Mouse (Mus musculus) stomach, embryonic 16.5 days (tissue): ENCODE data around the gene Pdlim1. TPM values are rescaled to one million over a fixed set of nuclear protein-coding genes. Genes with fewer than 3 reads are reported as not detected.
A peak's percentile ranks its signal among the peaks of the same experiment; 100 is the strongest.

ENCODE experiments used
- ATAC-seq: fragments of 200-750 bp; cut with Nextera tagmentation; 2 replicates; pipeline ENCODE4 v1.8.0; 2017; ENCODE audit warnings: moderate number of reproducible peaks, moderate TSS enrichment; ENCODE audit not compliant: insufficient read depth, low FRiP score
- H3K27ac ChIP-seq: fragments of 300-500 bp; sonication (generic); 2 replicates; pipeline ENCODE4 v1.5.1; 2014; ENCODE audit warnings: low read length
- H3K27me3 ChIP-seq: fragments of 300-500 bp; sonication (generic); 2 replicates; pipeline ENCODE4 v1.6.1; 2014; ENCODE audit warnings: low read length, control low read depth, mixed read lengths; ENCODE audit not compliant: control insufficient read depth, insufficient read depth
- H3K36me3 ChIP-seq: fragments of 300-500 bp; sonication (generic); 2 replicates; pipeline ENCODE4 v1.6.1; 2014; ENCODE audit warnings: low read length; ENCODE audit not compliant: control insufficient read depth, insufficient read depth
- H3K4me1 ChIP-seq: fragments of 300-500 bp; sonication (generic); 2 replicates; pipeline ENCODE4 v1.6.1; 2014; ENCODE audit warnings: low read length, control low read depth, mixed read lengths; ENCODE audit not compliant: control insufficient read depth, insufficient read depth
- H3K4me2 ChIP-seq: fragments of 300-500 bp; sonication (generic); 2 replicates; pipeline ENCODE4 v1.6.1; 2014; ENCODE audit warnings: low read depth, low read length, mixed read lengths
- H3K4me3 ChIP-seq: fragments of 300-500 bp; sonication (generic); replicated peaks from 2 replicates; pipeline ENCODE4 v1.5.1; 2014; ENCODE audit warnings: mild to moderate bottlenecking, low read length
- H3K9ac ChIP-seq: fragments of 300-500 bp; sonication (generic); 2 replicates; pipeline ENCODE4 v1.6.1; 2014; ENCODE audit warnings: low read length
- H3K9me3 ChIP-seq: fragments of 300-500 bp; sonication (generic); replicated peaks from 2 replicates; pipeline ENCODE4 v1.6.1; 2016; ENCODE audit warnings: low read length, control low read depth; ENCODE audit not compliant: control insufficient read depth
- WGBS: fragments of 180-500 bp; shearing (Covaris S2); extraction: QIAGEN DNeasy Blood & Tissue Kit; methylation state at CpG from one replicate; pipeline ENCODE4 v1.1.7; 2014; 5-methylcytosine and 5-hydroxymethylcytosine counted together
- polyA plus RNA-seq: library from polyadenylated mRNA; unstranded; fragments of >200 nt; fragmentation: Nextera tagmentation; extraction: Ambion mirVana; gene quantifications from 2 replicates; pipeline ENCODE4 v1.2.1, GENCODE M21; 2015

Gene Pdlim1
- polyA plus RNA-seq, 1 experiment from 2014 or later = 243 TPM

DNA sequence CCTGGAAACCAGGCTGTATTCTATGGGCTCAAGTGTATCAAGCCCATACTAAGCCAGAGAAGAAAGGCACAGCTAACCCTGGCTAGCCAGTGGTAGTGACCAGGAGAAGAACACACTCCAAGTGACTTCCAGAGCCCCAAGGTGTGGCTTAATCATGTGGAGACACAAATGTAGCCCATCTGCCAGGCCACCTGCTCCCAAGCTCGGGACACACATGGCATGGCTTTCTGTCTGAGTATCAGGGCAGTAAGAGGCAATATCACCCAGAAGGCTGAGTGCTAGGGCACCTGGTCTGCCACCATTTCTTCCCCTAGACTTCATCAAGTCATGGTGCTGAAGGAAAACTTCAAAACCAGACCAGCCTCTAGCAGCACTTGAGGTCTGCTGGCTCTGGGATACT, 22.6 kb upstream of the Pdlim1 start:
- H3K4me2 ChIP-seq = no peak overlapping the region
- H3K27ac ChIP-seq = no peak overlapping the region
- H3K9ac ChIP-seq = no peak overlapping the region
- H3K36me3 ChIP-seq = no peaks in the 10 kb centered on the region
- no peaks in the 10 kb centered on the region for H3K9me3 ChIP-seq
- H3K4me3 ChIP-seq = no peak overlapping the region
- no peak for ATAC-seq
- 60% methylated on average over 1 of the region's 1 CpGs for WGBS
- no peaks in the 10 kb centered on the region for H3K27me3 ChIP-seq
- no peaks in the 10 kb centered on the region for H3K4me1 ChIP-seq

DNA sequence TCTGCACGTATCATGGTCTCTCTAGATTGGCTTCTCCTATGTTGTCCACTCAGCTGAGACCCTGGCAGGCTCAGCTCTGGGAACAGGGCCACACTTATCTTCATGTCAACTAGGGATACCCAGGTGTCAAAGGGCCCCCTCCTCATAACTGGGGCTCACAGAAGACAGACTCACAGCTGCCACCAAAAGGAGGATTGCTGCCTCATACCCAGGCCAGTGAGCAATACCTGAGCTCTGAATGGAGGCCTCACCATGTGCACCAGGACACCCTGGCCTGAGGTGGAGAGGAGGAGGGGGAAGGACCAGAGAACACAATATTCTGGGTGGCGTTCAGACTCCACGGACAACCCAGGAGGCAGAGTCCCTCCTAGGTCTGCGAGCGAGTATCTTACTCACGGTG, 22.1 kb upstream of the Pdlim1 start:
- Histone ChIP-seq H3K27me3 (no peaks in the 10 kb centered on the region), H3K4me1 (no peaks in the 10 kb centered on the region), H3K36me3 (no peaks in the 10 kb centered on the region), H3K4me2 (no peak overlapping the region), H3K27ac (no peak overlapping the region), H3K9ac (no peak overlapping the region), H3K4me3 (no peak overlapping the region), H3K9me3 (no peaks in the 10 kb centered on the region)
- WGBS = 94% methylated on average over 6 of the region's 6 CpGs
- no peak for ATAC-seq

DNA sequence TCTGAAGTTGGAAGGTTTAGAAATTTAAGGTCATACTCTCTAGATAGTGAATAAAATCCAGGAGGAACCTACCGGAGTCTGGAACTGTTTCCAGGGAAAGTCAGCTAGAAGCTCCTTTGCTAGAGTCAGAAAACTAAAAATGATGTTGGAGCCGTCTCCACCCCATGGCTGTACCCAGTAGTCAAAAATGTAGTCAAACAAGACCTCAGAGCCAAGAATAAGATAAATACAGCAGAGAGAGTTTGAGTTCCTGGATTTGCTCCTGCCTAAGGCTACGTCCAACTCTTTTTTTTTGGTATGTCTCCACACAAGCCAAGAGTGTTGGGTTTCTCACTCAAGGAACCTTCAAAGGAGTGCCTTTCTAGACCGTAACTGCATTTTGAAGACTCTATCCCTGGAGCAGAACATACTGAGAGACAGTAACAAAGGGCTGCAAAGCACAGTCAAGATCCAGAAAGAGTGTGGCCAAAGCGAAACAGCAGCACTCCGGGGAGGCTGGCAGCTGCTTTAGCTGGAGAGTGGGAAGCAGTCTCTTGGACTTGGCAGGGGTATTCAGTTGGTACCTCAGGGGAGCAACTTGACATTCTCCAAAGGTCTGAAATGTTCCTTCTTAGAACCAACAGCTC, 18.6 kb upstream of the Pdlim1 start:
- Histone ChIP-seq H3K4me3 (no peak overlapping the region), H3K9ac (no peak overlapping the region), H3K9me3 (no peaks in the 10 kb centered on the region), H3K4me1 (no peaks in the 10 kb centered on the region), H3K27me3 (no peaks in the 10 kb centered on the region), H3K27ac (no peak overlapping the region), H3K4me2 (no peak overlapping the region), H3K36me3 (no peaks in the 10 kb centered on the region)
- 68% methylated on average over 6 of the region's 6 CpGs for WGBS
- no peak for ATAC-seq

DNA sequence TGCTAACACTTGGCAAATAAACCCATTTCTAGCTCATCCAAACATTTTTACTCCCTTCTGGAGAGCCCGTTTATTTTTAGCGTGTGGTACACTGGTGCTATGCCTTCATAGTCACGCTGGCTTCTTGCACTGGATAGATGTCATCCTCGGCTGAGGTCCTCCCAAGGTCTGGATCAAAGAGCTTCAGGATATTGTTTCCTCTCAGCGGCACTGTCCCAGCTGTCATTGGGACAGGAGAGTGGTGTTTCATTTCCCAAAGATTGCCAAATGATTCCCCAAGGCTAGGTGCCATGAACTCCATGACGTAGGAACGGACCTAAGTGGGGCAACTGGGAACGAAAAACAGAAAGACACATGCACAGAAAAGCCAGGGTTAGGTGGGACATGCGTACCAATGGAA, 16.8 kb upstream of the Pdlim1 start:
- no peak overlapping the region for H3K27ac ChIP-seq
- no peak overlapping the region for H3K9ac ChIP-seq
- no peaks in the 10 kb centered on the region for H3K9me3 ChIP-seq
- H3K27me3 ChIP-seq = no peaks in the 10 kb centered on the region
- 89% methylated on average over 9 of the region's 9 CpGs for WGBS
- no peaks in the 10 kb centered on the region for H3K36me3 ChIP-seq
- H3K4me3 ChIP-seq = no peak overlapping the region
- H3K4me2 ChIP-seq = no peak overlapping the region
- H3K4me1 ChIP-seq = no peaks in the 10 kb centered on the region
- no peak for ATAC-seq

DNA sequence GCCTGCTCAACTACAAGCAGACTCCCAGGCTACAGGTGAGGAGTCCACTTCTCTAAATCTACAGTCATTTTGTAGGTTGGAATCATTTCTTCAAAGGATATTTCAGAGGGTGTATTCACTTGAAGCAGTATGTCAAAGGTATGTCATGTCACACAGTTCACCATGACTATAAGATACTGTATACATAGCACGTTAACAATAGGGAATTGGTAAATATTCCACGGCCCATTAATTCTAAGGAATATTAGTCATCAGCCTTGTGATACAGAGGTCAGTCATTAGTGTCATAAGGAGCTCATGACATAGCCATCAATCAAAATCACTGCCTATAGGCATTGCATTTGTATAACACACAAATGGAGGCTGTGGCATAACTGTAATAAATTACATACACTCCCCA, 13.1 kb upstream of the Pdlim1 start:
- 56% methylated on average over 2 of the region's 2 CpGs for WGBS
- no peak overlapping the region for H3K9ac ChIP-seq
- ATAC-seq = peak; percentile 26; the same call in 1 of the 2 replicates

DNA sequence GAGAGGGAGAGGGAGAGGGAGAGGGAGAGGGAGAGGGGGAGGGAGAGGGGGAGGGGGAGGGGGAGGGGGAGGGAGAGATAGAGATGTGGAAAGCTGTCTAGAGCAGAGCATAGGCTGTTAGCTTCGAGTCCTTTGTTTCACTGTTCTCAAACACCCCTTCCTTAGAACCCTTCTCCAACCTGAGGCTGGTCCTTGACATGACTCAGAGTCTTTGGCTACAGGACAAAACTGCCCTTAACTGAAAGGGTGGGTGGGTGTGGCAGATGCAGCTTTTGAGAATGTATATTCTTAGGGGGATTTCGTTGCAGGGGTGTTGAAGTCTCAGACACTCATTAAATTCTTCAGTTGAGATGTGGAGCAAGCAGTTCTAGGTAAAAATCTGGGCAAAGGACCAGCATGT, 11.8 kb upstream of the Pdlim1 start:
- H3K27ac ChIP-seq = no peak overlapping the region
- ATAC-seq = no peak
- WGBS = 47% methylated on average over 2 of the region's 2 CpGs
- no peaks in the 10 kb centered on the region for H3K36me3 ChIP-seq
- H3K4me1 ChIP-seq = no peaks in the 10 kb centered on the region
- no peaks in the 10 kb centered on the region for H3K27me3 ChIP-seq
- H3K9ac ChIP-seq = no peak overlapping the region
- no peak overlapping the region for H3K4me2 ChIP-seq
- no peaks in the 10 kb centered on the region for H3K9me3 ChIP-seq
- H3K4me3 ChIP-seq = no peak overlapping the region

More for the DNA sequence above, 13.1 kb upstream of the Pdlim1 start:
- H3K36me3 ChIP-seq = no peaks in the 10 kb centered on the region
- H3K4me1 ChIP-seq = no peaks in the 10 kb centered on the region
- H3K27me3 ChIP-seq = no peaks in the 10 kb centered on the region
- H3K9me3 ChIP-seq = no peaks in the 10 kb centered on the region
- H3K4me3 ChIP-seq = no peak overlapping the region
- H3K4me2 ChIP-seq = no peak overlapping the region
- H3K27ac ChIP-seq = no peak overlapping the region

DNA sequence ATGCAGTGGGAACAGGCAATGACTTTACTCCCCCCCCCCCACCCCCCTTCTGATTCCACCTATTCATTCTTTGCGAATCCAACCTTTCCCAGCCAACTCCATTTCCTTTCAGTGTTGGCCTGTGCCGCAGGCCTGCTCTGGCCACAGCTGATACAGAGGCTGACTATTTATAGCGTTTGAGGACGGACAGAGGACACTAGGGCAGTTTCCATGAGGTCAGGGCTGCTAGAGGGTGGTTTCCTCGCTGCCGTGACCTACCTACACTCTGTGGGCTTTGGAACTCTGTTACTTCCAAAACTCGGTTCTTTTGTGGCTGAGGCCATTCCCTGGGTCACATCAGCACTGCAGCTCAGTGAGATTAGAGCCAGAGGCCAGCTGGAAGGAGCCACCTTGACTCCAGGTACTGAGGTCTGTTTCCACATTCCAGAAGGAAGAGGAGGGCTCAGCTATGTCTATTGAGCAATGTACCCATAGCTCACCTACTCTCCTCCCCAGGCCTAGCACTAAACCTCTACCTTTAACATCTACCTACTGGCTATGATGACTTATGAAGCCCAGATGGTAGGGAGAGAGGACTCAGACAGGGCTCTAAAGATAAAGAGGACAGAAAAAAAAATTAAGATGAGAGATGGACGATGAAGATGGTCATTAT, 6.9 kb upstream of the Pdlim1 start:
- Histone ChIP-seq H3K36me3 (no peaks in the 10 kb centered on the region), H3K27ac (no peak overlapping the region), H3K4me1 (no peaks in the 10 kb centered on the region), H3K4me3 (no peak overlapping the region), H3K9ac (no peak overlapping the region), H3K27me3 (no peaks in the 10 kb centered on the region), H3K4me2 (no peak overlapping the region), H3K9me3 (no peaks in the 10 kb centered on the region)
- WGBS = 79% methylated on average over 8 of the region's 8 CpGs
- ATAC-seq = no peak

DNA sequence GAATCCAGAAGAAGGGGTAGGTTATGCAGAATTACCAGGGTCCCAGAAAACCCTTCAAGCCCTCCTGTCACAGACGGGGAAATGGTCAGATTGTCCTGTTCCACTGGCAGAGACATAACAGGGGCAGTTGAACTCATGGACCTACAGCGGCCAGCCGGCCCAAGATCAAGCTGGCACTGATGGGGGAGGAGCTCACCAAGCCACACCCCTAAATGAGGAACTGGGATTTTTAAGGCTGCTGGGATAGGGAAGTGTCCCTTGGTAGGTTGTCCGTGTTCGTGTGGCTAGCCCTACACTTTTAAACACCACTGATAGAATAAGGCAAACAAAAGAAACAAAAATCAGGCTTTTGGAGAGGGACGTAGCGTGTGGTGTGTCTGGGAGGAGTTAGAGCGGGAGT, 5.9 kb upstream of the Pdlim1 start:
- no peak overlapping the region for H3K4me2 ChIP-seq
- H3K9ac ChIP-seq = no peak overlapping the region
- no peaks in the 10 kb centered on the region for H3K27me3 ChIP-seq
- no peaks in the 10 kb centered on the region for H3K9me3 ChIP-seq
- no peak overlapping the region for H3K27ac ChIP-seq
- 85% methylated on average over 8 of the region's 8 CpGs for WGBS
- H3K4me1 ChIP-seq = no peaks in the 10 kb centered on the region
- no peaks in the 10 kb centered on the region for H3K36me3 ChIP-seq
- no peak overlapping the region for H3K4me3 ChIP-seq
- no peak for ATAC-seq

DNA sequence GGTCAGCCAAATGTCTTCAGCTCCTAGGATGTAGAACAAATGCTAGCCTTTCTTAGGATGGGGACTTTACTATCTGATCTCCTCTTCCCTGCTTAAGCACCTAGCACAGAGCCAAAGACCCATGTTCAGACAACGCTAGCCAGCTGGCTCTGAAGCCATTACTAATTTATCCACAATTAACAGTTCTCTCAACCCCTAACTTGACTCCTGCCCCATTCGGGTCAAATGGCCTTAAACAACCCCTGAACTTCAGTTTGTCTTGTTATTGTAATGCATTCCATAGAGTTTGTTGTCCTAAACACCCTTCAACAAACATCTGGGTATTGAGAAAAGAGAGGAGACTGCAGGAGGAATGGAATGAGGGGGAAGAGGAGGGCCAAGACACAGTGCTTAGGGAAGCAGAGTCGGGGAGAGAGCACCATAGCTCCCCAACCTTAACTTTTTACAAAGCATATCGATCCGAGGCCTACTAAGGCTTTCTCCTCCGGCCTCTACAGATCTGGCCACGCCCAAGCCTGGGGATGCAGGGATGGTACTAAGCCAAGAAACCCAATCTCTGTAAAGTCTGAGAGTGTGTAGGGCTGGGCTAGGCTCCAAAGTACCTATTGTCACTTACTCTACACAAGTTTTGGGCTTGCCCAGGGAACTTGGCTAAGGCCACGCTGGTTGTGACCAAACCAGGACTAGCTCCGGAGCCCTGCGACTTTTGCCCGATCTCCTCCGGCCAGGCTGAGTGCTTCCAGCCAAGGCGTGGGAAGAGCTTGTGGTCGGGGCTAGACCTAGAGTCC, 4.0 kb upstream of the Pdlim1 start:
- Histone ChIP-seq H3K27ac (no peak overlapping the region), H3K4me1 (no peaks in the 10 kb centered on the region), H3K4me2 (no peak overlapping the region), H3K36me3 (no peaks in the 10 kb centered on the region), H3K9me3 (no peaks in the 10 kb centered on the region), H3K27me3 (no peaks in the 10 kb centered on the region), H3K9ac (no peak overlapping the region), H3K4me3 (no peak overlapping the region)
- no peak for ATAC-seq
- WGBS = 81% methylated on average over 14 of the region's 14 CpGs
